Mouse (Mus musculus) spleen, postnatal 10 days (tissue): ENCODE measurements at regions not wholly inside any gene's neighbourhood (a gene's known extent, or its start where the extent isn't known, plus 50 kb on each side); places are given as distances from the start of the nearest gene placed in this dataset.

Experiments
- DNase-seq, 2 experiments: peaks; one replicate each; pipeline ENCODE4 v3.0.0; 2021 to 2022; ENCODE audit warnings: low spot score in 2 of 2

DNA sequence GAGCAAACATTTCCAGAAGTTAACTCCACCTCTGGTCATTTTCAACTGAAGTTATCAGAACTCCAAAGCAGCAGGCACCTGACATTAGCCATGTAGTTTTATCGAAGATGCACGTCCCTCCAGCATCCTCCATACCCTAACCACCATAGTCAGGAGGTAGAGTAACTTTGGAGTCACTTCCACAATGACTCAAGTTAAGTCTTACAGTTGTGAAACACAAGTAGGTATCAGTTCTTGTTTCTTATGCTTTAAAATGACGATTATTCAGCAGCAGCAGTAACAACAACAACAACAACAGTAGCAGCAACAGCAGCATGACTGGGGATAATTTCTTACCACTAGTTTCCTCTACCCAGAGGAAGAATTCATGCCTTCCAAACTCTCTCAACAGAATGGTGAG lies 51.3 kb upstream of the Tank start:
- DNase-seq, result no peak

DNA sequence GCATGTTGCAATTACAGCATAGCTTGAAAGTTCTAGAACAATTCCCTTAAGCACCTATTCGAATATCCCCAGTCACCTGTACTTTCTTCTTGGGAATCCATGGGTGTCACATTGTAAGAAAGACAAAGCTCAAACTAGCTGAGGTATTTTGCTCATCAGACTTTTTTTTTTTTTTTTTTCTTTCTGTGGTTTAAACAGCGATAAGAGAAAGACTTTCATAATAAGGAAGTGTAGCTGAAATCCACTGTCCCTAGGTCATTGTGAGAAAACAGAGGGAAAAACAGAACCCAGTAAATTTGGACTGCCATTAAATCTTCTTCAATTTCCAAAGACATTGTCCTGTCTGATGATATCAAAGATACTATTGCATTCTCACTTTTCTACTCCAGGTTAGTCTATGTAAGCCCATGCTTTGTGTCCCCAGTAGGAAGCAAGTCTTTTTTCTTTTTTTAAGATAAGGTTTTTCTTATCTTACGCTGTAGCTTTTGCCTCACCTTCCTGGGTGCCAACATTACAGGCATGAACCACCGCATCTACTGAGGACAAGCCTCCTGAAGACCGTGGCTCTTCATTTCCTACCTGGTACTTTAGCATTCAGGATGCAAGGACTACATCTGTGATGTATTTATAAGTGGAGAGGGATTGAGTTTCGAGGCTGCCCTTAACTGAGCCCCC lies 54.2 kb upstream of the Tank start:
- no peak for DNase-seq

DNA sequence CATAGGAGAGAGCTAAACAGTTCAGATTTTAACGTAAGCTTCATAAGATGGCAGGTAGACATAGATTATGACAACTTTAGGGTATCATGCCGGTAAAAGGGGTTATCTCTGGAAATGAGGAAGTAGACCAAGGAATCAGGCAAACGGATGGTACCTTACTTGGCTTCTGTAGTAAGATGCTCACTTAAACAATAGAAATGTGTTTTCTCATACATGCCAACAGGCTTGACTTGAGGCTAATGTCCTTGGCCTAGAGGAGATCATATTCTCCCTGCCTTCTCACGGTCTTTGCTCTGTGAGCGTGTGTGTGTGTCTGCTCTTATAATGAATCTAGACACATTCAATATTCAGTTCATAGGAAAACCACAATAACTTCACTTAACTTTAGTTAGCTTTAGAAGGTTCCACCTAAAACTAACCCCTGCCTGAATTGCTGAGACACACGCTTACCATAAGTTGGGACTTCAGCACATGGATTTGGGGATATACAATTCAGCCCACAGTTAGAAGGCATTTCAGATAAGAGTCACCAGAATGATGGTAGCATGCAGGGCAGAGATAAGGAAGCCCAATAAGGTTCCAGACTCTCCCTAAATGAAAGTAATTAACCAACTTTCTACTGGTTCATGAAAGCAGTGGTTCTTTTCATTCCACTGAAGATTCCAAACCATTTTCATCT lies 63.8 kb upstream of the Tank start:
- no peak for DNase-seq

DNA sequence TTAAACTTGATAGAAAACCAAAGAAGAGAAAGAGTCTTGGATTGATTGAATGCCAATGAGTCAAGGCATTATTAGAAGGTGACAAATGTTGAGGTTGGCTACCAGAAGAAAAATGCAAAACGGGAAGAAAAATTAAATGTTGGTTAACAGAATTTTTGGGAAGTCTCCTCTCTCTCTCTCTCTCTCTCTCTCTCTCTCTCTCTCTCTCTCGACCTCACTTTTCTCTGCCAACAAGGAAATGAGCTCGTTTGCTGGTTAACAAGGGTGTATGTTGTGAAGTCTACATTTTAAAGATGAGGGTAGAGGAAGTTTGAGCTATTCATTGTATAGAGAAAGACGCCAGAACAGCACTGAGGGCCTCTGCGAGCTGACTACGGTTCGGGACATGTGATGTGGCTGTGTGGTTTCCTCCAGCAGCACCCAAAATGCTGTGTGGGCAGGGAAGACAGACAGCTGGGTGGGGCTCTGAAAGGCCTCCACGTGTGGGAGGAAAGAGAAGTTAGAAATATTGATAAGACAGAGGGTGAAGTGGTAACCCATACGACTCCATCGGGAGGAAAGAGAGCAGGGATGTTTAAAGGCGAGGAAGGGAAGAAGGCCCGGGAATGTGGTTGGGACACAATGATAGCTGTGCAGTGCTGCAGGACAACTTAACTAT lies 64.5 kb upstream of the Tank start:
- DNase-seq, result peak; percentile 24 to 58

DNA sequence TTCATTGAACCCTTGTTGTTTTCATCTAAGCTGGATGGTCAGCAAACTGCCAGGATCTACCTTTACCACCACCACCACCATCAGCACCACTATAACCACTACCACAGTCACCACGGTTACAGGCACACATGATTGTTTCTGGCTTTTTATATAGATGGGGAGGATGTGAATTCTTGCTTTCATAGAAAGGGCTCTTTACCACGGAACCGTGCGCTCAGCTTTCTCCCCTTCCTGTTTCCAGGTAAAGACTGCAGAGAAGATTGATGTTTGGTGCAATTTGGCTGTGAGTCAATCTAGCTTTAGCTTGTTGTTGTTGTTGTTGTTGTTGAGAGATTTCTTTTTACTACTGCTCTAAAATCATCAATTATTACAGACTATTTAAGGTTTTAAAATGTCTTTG lies 74.8 kb upstream of the Tank start:
- no peak for DNase-seq

DNA sequence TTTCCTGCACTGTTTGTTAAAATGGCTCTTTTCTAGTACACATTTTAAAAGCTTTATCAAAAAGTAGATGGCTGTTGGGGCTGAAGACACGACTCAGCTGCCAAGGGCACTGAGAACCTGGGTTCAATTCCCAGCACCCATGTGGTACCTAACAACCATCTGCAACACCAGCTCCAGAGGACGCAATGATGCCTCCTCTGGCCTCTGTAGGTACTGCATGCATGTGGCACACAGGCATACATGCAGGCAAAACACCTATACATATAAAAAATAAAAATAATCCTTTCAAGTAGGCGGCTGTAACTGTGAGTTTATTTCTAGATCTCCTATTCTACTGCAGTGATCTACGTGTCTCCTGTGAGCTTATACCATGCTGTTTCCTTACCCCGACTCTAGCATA lies 76.5 kb upstream of the Tank start:
- DNase-seq, result no peak

DNA sequence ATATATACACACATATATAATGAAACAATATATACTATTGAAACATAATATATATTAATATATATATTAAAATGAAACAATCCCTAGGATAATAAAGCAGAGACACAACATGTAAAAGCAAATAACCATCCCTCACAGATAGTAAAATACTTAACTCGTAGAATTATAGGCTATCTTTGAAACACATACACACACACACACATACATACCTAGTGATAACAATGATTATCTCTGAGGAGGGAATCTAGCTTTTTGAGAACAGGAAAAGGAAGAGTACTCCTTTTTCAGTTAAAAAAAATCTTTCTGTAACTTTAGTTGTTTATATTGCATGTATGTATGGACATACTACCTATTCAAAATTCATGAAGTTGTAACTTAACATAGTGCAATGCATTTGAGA lies 79.1 kb upstream of the Tank start:
- DNase-seq, result no peak

DNA sequence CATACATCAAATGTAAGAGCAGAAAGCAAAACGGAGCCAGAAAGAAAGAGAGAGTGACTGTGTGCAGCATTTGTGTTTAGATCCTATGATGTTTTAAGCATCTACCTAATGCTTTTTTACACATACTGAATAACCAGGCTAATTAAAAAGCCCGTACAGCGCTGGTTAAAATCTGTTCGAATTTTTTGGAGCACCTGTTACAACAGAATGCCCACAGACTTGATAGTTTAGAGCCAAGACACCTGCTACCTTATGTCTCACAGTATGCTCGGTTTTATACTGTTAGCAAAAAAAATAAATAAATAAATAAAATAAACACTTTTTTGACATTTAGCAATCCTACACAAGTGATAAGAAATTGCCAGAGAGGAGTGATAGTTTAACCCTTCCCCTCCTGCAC lies 80.5 kb upstream of the Tank start:
- DNase-seq, result no peak

DNA sequence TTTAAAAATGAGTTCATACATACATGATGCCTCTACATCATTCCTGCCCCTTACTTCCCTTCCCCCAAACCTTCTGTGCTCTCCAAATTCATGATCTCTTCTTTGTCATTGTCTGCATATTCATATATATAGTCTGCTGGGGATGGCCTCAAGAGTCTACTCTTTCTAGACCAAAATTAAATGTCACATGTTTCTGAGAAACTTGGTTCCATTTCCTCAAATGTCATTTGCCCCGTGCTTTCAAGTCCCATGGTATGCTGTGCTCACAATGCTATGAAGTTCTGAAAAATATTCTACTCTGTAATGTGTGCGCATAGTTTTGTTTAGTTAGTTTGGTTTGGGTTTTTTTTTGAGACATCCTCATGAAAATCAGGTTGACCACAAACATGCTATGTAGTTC lies 81.4 kb upstream of the Tank start:
- no peak for DNase-seq

DNA sequence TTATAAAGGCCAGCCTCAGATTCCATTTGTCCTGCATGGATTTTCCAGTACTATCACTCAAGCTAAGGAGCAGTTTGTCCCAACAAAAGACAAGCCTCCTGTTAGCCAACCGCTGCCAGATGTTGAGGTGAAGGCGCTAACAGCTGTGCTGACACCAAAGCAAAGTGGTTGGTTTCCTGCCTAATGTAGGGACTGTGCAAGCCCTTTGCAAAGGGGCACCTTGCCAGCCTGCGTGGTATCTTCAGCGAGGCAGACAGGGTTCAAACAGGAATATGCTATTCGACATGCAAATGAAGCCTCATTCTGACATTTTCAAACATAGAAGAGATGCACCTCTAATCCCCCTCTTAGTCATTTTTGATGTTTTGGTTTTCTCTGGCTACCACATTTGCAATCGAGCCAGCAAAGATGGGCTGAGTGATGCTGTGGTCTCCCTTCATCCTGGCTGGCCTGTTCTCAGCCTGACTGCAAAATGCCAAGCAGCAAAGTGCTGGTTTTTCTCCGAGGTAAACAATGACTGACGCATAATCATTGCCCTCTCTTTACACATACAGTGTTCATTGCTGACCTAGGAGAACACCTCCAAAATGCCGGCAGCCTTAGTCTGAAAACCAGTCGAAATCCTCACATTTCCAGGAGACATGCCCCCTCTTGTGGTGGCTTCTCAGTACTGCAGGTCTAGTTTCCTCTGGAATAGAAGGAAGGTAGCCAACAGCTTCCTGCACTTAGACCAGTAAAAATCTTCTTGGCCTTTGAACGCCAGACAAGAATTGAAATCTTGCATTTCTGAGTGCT lies 84.3 kb upstream of the Tank start:
- DNase-seq, result peak; percentile 60 to 77

DNA sequence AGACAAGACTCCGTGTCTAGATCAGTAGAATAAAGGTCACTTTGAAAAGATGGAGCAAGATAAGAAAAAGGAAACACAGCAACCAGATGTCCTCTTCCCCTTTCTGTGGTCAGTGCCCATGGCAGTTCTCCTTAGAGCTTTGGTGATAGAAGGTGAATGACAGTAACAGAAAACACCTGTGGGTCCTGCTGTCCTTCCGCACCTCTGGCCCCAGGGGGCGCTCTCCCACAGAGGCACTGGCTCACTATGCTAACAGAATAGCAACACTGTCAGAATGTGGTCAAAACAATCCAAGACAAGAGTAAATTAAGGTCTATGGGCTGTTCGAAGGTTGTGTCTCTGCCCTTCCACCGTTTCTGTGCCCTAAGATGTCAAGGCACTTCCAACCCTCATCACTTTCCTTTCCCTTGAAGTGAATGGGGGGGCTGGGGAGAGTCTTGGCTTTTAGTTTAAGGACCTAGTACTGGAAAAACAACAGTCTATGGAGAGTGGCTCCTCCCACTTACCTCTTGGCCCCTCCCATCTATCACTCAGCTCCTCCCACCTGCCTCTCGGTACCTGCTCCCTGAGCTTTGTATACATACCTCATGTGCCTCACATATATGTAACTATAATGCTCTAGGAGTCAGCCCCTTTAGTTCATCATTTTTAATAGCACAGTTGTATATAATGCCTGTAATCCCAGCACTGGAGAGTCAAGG lies 86.2 kb upstream of the Tank start:
- DNase-seq, result peak; percentile 45 to 73

DNA sequence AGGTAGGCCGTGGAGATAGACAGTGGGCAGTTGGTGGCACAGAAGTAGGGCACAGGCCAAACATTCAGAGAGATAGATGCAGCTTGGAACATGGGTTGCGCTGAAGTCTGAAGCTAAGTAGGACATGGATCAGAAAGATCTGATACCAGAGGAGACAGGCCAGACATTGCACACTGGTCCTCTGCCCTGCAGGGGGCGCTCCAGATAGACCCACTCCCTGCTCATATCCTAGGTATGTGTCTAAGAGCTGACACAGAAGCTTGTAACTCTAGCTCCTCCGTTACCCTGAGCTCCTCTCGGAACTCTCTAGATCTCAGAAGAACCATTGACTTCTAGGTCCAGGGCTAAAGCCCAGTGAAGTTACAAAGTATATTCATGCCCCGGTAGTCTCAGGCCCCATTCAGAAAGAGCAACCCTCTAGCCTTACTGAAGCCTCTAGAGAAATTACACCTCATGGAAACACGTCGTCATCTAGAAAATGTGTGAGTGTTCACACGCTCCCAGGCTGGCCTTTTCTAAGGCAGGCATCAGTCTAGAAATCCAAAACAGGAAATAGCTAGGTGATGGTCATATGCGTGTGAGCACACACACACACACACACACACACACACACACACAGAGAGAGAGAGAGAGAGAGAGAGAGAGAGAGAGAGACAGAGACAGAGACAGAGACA lies 87.8 kb upstream of the Tank start:
- peak in 1 of 2 experiments; percentile 34 for DNase-seq

DNA sequence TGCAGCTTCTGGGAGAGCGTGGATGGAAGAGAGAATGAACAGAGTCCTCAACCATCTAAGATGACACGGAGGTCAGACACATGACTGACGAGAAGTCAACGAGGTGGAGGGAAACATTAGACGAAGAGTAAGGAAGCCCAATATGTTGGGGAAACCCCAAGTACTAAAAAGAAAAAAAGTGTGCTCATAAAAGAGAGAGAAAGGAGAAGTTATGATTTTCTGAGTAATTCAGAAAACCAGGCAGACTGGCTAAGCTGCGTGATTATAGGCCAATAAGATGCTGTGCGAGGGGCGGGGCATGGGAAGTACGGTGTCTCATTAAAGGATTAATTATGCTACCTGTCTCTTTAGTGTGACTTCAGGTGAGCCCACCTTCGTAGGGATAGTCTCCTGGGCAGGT lies 88.6 kb upstream of the Tank start:
- peak in 1 of 2 experiments; percentile 23 for DNase-seq

DNA sequence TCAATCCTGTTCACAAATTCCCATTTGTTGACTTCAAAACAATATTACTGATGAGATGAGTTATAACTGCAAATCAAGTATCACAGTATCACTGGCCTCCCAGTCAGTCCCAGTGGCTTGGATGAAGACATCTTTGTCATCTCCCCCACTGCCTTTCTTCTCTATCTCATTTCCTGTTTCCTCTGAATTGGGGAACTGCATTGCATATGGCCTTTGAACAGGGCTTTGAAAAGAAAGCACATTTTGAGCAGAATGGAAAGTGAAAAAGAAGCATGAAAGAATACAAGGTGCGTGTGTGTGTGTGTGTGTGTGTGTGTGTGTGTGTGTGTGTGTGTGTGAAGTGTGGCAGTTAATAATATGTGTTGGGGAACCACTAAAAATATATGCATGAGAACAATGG lies 94.6 kb upstream of the Tank start:
- DNase-seq, result no peak

DNA sequence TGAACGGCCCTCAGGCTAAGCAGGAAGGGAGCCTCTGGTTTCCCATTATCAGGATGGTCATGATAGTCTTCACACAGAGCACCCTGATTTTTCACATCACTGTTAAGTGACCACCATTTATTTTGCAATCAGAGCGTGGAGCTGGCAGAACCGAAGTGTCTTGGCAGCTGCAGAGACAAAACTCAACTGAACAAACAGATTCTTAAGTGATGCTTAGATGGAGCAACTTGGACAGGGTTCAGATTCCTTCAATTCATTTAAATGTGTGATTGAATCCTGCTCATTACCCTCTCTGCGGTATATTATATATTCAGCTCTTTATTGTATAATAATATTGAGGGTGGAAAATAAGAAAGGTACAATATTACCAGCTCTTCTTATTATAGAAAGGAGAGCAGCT lies 101.7 kb upstream of the Tank start:
- no peak for DNase-seq

DNA sequence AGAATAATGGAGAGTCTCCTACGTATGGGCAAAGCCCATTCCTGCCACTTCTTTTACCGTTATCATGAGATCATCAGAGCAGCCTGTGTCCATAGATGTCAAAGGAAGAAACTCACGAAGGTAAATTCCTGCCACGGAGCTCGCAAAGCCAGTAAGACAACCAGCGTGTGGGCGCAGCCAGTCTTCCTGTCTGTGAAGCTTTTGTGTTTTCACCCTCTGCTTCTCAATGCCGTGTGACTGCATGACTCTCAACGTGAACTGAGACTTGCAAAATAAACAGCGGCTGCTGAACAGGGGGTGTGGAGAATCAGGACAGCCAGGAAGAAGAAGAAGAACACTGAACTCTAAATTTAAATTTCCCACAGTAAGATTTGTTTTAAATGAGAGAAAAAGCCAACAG lies 103.8 kb upstream of the Tank start:
- no peak for DNase-seq

DNA sequence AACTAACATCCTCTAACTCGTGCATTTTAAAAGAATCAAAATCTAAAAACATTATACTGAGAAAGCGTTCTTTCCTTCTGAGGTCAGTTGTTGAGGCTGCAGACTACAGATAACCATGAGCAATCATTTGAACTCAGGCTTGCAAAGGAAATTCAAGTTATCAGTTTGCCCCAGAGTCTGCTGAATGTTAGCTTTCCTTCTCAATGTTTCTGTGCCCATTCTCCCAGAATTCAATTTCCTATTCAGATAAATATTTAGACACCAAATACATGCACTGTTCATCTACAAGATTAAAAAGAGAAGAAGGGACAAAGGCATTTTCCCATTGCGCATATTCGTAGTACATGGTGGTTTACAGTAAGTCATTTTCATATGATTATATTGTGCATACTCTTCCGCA lies 107.9 kb upstream of the Tank start:
- DNase-seq, result no peak

DNA sequence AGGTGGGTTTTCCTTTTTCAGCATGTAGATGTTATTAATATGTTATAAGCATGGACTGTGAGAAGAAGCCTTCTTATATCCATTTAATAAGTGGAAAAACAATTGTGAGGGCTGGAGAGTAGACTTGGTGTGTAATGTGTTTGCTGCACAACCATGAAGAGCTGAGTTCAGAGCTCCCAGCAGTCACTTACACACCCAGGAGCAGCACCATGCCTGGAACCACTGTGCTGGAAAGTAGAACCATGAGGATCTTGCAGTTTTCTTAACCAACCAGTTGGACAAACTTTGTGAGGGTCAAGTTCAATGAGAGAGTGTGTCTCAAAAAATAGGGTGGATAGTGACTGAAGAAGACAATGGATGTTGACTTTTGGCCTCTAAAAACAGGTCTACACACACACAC lies 108.3 kb upstream of the Tank start:
- no peak for DNase-seq

DNA sequence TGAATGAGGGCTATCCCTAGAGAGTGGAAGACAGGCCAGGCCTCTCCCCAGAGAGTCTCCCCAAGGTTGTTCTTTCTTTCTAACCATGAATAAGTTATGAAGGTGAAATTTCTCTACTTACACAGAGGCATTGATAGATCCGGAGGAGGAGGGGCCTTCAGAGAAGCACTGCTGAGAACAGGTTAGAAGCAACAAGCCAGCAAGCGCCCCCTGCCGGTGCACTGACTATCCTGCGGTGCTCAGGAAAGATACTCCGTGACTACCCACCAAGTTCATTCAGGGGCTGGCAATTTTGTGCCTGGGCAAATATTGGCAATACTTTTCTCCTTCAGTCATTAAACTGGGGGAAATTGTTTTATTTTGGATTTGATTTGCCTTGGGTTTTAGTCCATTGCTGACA lies 122.5 kb upstream of the Tank start:
- DNase-seq, result peak; percentile 24 to 74

DNA sequence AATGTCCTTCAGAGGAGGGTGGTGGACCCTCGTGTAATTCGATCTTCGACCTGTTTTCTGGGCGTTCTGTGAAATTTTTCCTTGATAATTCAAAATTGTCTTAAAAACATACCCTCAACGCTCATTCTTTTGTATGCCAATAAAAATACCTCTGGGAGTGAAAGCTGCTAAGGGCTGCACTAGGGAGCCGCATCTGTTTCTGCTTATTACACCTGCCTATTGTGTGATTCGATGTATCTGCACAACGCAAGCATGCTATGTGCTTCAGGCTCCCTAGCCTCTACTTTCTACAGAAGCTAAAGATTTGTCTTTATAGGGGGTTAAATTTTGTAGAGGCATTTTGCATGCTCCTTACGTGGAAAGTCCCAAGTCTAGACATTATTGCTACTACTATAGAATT lies 123.7 kb upstream of the Tank start:
- DNase-seq, result no peak

DNA sequence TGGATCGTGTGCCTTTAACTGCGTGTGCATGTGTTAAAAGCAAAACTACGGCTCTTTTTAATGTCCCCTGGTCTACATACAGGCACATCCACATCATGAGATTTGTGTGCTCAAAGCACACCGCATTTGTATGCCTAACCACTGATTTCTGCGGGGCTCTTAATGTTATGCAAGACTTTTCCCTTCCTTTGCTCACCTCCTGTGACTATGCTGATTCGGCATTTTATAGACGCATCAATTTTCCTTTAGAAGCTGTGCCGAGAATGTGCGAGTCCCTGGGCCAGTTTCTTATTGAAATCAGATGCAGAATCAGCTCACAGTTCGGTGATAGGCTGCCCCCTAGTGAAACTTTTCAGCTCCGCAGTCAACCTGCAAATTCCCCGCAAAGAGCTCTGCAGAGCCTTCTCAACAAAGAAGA lies 124.1 kb upstream of the Tank start:
- DNase-seq, result peak; percentile 43 to 74
